Mouse (Mus musculus) CH12.LX (cell line): ENCODE measurements around the gene Rps6kb2. TPM values are rescaled to one million over a fixed set of nuclear protein-coding genes. Genes with fewer than 3 reads are reported as not detected.
A peak's percentile ranks its signal among the peaks of the same experiment; 100 is the strongest.

ENCODE experiments used
- DNase-seq: peaks from one replicate; pipeline ENCODE4 v3.0.0-alpha.2; 2013; ENCODE audit errors: extremely low read depth
- H3K27ac ChIP-seq: 2 replicates; pipeline ENCODE4 v1.5.1; 2012; ENCODE audit warnings: low read depth, mild to moderate bottlenecking, control low read depth, moderate library complexity; ENCODE audit not compliant: insufficient read depth
- H3K27me3 ChIP-seq: replicated peaks from 2 replicates; pipeline ENCODE3; 2012; ENCODE audit warnings: inconsistent platforms
- H3K36me3 ChIP-seq, 2 experiments: replicated peaks in 1 of 2; 2 replicates each; pipeline versions ENCODE3 to v1.6.1; 2012; ENCODE audit warnings: inconsistent platforms in 1 of 2, low read length in 1 of 2, mild to moderate bottlenecking in 1 of 2, mixed read lengths in 1 of 2, moderate library complexity in 1 of 2; ENCODE audit not compliant: control insufficient read depth in 1 of 2, insufficient read depth in 1 of 2
- H3K4me1 ChIP-seq, 2 experiments: 2 replicates each; pipeline ENCODE4 v1.6.1; 2012; ENCODE audit warnings: inconsistent platforms in 1 of 2, moderate library complexity in 1 of 2; ENCODE audit not compliant: insufficient read depth in 2 of 2, control insufficient read depth in 1 of 2
- H3K4me2 ChIP-seq: 2 replicates; pipeline ENCODE4 v1.6.1; 2012; ENCODE audit warnings: low read depth, mild to moderate bottlenecking, control low read depth; ENCODE audit not compliant: poor library complexity, insufficient read depth, severe bottlenecking
- H3K4me3 ChIP-seq, 3 experiments: fragments of 150-350 bp in 1 of 3; sonication (generic) in 1 of 3; replicated peaks in 1 of 3; 2 replicates each; pipeline versions ENCODE3 to v1.5.1; 2011 to 2012; ENCODE audit warnings: low read depth in 2 of 3, low read length in 2 of 3, mild to moderate bottlenecking in 2 of 3, moderate library complexity in 2 of 3, control low read depth in 1 of 3, improper control_type of control experiment in 1 of 3, inconsistent platforms in 1 of 3, mixed read lengths in 1 of 3; ENCODE audit not compliant: poor library complexity in 1 of 3
- H3K79me2 ChIP-seq: replicated peaks from 2 replicates; pipeline ENCODE4 v1.6.1; 2012; ENCODE audit warnings: mild to moderate bottlenecking, moderate library complexity; ENCODE audit not compliant: control insufficient read depth, poor library complexity, insufficient read depth, severe bottlenecking; ENCODE audit errors: extremely low read depth
- H3K9ac ChIP-seq: 2 replicates; pipeline ENCODE4 v1.6.1; 2012; ENCODE audit warnings: low read depth, mild to moderate bottlenecking, control low read depth, moderate library complexity; ENCODE audit not compliant: insufficient read depth
- H3K9me3 ChIP-seq: replicated peaks from 2 replicates; pipeline ENCODE3; 2012; ENCODE audit warnings: low read length, inconsistent platforms, mixed read lengths
- BHLHE40 ChIP-seq: IDR thresholded peaks from 2 replicates; pipeline ENCODE4 v1.6.1; 2011; ENCODE audit warnings: mild to moderate bottlenecking, low read depth, low read length, improper control_type of control experiment
- CHD1 ChIP-seq: IDR thresholded peaks from 2 replicates; pipeline ENCODE4 v1.6.1; 2012; ENCODE audit warnings: low read depth, low read length, improper control_type of control experiment, inconsistent platforms
- CHD2 ChIP-seq: IDR thresholded peaks from 2 replicates; pipeline ENCODE4 v1.6.1; 2011; ENCODE audit warnings: low read length, improper control_type of control experiment
- E2F4 ChIP-seq: IDR thresholded peaks from 2 replicates; pipeline ENCODE4 v1.6.1; 2011; ENCODE audit warnings: low read depth, low read length, improper control_type of control experiment; ENCODE audit not compliant: insufficient replicate concordance
- GABPA ChIP-seq: IDR thresholded peaks from 2 replicates; pipeline ENCODE4 v1.6.1; 2012; ENCODE audit warnings: low read depth, low read length, improper control_type of control experiment, inconsistent platforms; ENCODE audit not compliant: insufficient replicate concordance
- IRF4 ChIP-seq: IDR thresholded peaks from 2 replicates; pipeline ENCODE4 v1.6.1; 2014; ENCODE audit warnings: low read depth, mild to moderate bottlenecking, inconsistent platforms, low read length, improper control_type of control experiment
- JUN ChIP-seq: IDR thresholded peaks from 2 replicates; pipeline ENCODE4 v1.6.1; 2011; ENCODE audit warnings: low read depth, mild to moderate bottlenecking, low read length, improper control_type of control experiment, moderate library complexity; ENCODE audit not compliant: insufficient read depth
- MAFK ChIP-seq: IDR thresholded peaks from 2 replicates; pipeline ENCODE4 v1.6.1; 2011; ENCODE audit warnings: low read length, improper control_type of control experiment; ENCODE audit not compliant: insufficient replicate concordance
- MXI1 ChIP-seq: IDR thresholded peaks from 2 replicates; pipeline ENCODE4 v1.6.1; 2011; ENCODE audit warnings: mild to moderate bottlenecking, low read depth, low read length, improper control_type of control experiment
- NELFE ChIP-seq: IDR thresholded peaks from 2 replicates; pipeline ENCODE4 v1.6.1; 2011; ENCODE audit warnings: low read depth, low read length, improper control_type of control experiment
- PAX5 ChIP-seq: IDR thresholded peaks from 2 replicates; pipeline ENCODE4 v1.6.1; 2012; ENCODE audit warnings: low read length, inconsistent platforms, mixed read lengths
- RAD21 ChIP-seq: IDR thresholded peaks from 2 replicates; pipeline ENCODE4 v1.6.1; 2011; ENCODE audit warnings: low read depth, mild to moderate bottlenecking, low read length, improper control_type of control experiment, moderate library complexity
- RCOR1 ChIP-seq: conservative IDR thresholded peaks from 2 replicates; pipeline ENCODE4 v1.6.1; 2012; ENCODE audit warnings: low read depth, mild to moderate bottlenecking, inconsistent platforms, low read length, improper control_type of control experiment
- SIN3A ChIP-seq: IDR thresholded peaks from 2 replicates; pipeline ENCODE4 v1.6.1; 2012; ENCODE audit warnings: low read length, improper control_type of control experiment, inconsistent platforms
- SMC3 ChIP-seq: IDR thresholded peaks from 2 replicates; pipeline ENCODE4 v1.6.1; 2011; ENCODE audit warnings: low read depth, low read length, improper control_type of control experiment
- TBP ChIP-seq: conservative IDR thresholded peaks from 2 replicates; pipeline ENCODE4 v1.6.1; 2011; ENCODE audit warnings: low read depth, low read length, improper control_type of control experiment
- UBTF ChIP-seq: IDR thresholded peaks from 2 replicates; pipeline ENCODE4 v1.6.1; 2012; ENCODE audit warnings: low read depth, mild to moderate bottlenecking, inconsistent platforms, low read length, improper control_type of control experiment, moderate library complexity
- USF1 ChIP-seq: IDR thresholded peaks from 2 replicates; pipeline ENCODE4 v1.6.1; 2014; ENCODE audit warnings: low read depth, mild to moderate bottlenecking, inconsistent platforms, low read length, improper control_type of control experiment
- ZC3H11A ChIP-seq: IDR thresholded peaks from 2 replicates; pipeline ENCODE4 v1.6.1; 2012; ENCODE audit warnings: low read depth, mild to moderate bottlenecking, inconsistent platforms, low read length, improper control_type of control experiment
- ZMIZ1 ChIP-seq: IDR thresholded peaks from 2 replicates; pipeline ENCODE4 v1.6.1; 2012; ENCODE audit warnings: low read depth, mild to moderate bottlenecking, inconsistent platforms, low read length, improper control_type of control experiment
- dilution Hi-C: fragments of 300-500 bp; cut with MboI; formaldehyde crosslinking; loops from 2 replicates; pipeline ENCODE4 v1.14.3; 2020; ENCODE audit warnings: low sequenced_read_pairs; ENCODE audit not compliant: extremely low pct_unique_long_range_greater_than_20kb, extremely low pct_ligation_motif_present
- in situ Hi-C: fragments of 300-500 bp; cut with MboI; formaldehyde crosslinking; loops from 3 replicates; pipeline ENCODE4 v1.14.3; 2019; ENCODE audit warnings: low sequenced_read_pairs, low pct_ligation_motif_present, low pct_unique_long_range_greater_than_20kb, mixed read lengths
- polyA plus RNA-seq: library from polyadenylated mRNA; unstranded; fragments of >175 nt; gene quantifications from 2 replicates; pipeline ENCODE4 v1.2.1, GENCODE M21; 2012; ENCODE audit warnings: low read depth; ENCODE audit not compliant: insufficient read length
- total RNA-seq, 2 experiments: library from RNA; depleted of rRNA; stranded (reverse); fragments of 300-350 nt in 1 of 2; fragments of >200 nt in 1 of 2; gene quantifications; 2 replicates each; pipeline ENCODE4 v1.2.3; 2012 to 2014

Rps6kb2 gene
- total and polyA plus RNA-seq, 3 experiments: 9.7 to 26.6 (median 20.7) TPM

DNA sequence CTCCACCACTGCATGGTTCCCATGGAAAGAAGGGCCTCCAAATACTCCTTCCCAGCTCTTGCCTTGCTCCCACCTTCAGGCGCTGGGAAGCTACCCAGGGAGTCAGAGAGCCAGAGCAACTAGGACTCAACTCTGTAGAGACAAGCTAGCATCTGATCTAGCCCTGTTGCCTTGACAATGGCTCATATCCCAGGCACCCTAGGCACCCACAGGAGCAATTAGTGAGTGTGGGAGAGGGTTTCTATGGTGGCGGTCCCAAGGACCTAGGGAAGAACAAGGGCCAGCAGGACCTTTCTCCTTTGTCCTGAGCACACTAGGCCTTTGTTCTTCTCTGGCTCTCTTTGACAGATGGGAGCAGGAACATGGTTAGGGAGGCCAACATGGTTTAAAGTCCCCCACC, 20.5 kb upstream of the Rps6kb2 start:
- H3K36me3 ChIP-seq: peaks cover 71 to 95% of the 10 kb centered on the region in 2 experiments
- H3K27ac ChIP-seq: no peak overlapping the region
- no peak overlapping the region for H3K4me2 ChIP-seq
- no peaks in the 10 kb centered on the region for H3K9me3 ChIP-seq
- no peak overlapping the region for H3K4me3 ChIP-seq
- peaks cover 17 to 71% of the 10 kb centered on the region in 2 experiments for H3K4me1 ChIP-seq
- no peak for TF ChIP-seq ZC3H11A
- TF ChIP-seq CHD1: no peak
- no peak for TF ChIP-seq GABPA
- no peak for TF ChIP-seq MXI1
- no peak for TF ChIP-seq RCOR1
- no peak for TF ChIP-seq IRF4
- TF ChIP-seq SIN3A: no peak
- dilution Hi-C loops (no loop called here), in situ Hi-C loops (no loop called here)
- peaks cover 3% of the 10 kb centered on the region; the same call in 1 of the 2 replicates for H3K79me2 ChIP-seq
- H3K9ac ChIP-seq: no peak overlapping the region
- DNase-seq: no peak
- H3K27me3 ChIP-seq: no peaks in the 10 kb centered on the region

DNA sequence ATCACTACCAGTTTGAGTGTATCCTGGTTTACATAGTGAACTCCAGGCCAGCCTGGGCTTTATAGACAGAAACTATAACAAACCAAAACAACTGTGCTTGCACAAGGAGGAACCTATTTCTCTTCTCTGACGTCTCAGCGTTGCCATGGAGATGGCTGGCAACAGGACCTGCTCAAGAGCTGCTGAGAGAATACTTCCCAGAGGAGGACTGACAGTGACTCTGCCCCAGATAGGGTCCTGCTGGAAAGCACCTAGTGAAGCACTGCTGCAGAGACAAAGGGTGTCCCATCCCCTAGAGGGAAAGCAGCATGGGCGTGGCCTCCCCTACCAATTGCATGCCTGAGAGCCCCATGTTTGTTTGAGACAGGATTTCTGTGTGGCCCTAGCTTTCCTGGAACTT, 18.7 kb upstream of the Rps6kb2 start:
- no peaks in the 10 kb centered on the region for H3K27me3 ChIP-seq
- H3K79me2 ChIP-seq: no peaks in the 10 kb centered on the region
- no peak for TF ChIP-seq RCOR1
- no peak for TF ChIP-seq IRF4
- no peak for TF ChIP-seq MXI1
- TF ChIP-seq E2F4: no peak
- TF ChIP-seq JUN: no peak
- TF ChIP-seq ZMIZ1: no peak
- no peak for TF ChIP-seq PAX5
- no peak for TF ChIP-seq GABPA
- TF ChIP-seq CHD2: no peak
- no peak for TF ChIP-seq UBTF
- no peak for TF ChIP-seq SIN3A
- no peak for TF ChIP-seq BHLHE40
- no peak for TF ChIP-seq TBP
- no peak for TF ChIP-seq MAFK
- no peak for TF ChIP-seq NELFE
- no peak for TF ChIP-seq USF1
- no peak for TF ChIP-seq SMC3
- no peak for TF ChIP-seq RAD21
- H3K9me3 ChIP-seq: no peaks in the 10 kb centered on the region
- no peak overlapping the region for H3K9ac ChIP-seq
- no peak overlapping the region for H3K27ac ChIP-seq
- peak; percentile 54 for DNase-seq
- in situ Hi-C loops (no loop called here), dilution Hi-C loops (no loop called here)
- peaks cover 9 to 53% of the 10 kb centered on the region in 2 experiments; a peak in 3 of 4 replicates for H3K4me1 ChIP-seq
- no peak overlapping the region for H3K4me2 ChIP-seq
- peaks cover 63 to 90% of the 10 kb centered on the region in 2 experiments for H3K36me3 ChIP-seq
- no peak overlapping the region for H3K4me3 ChIP-seq
